Mouse (Mus musculus) urinary bladder, adult 2 months (tissue): ENCODE measurements around the gene Ube2g1. TPM values are rescaled to one million over a fixed set of nuclear protein-coding genes. Genes with fewer than 3 reads are reported as not detected.
"Not testable (repeated sequence)": the region's sequence is repeated elsewhere in the genome, so short reads cannot be mapped to it uniquely, and the experiment has no call there.

Experiments used
- DNase-seq: peaks from one replicate; pipeline ENCODE4 v3.0.0; 2022; ENCODE audit warnings: low spot score
- polyA plus RNA-seq: library from polyadenylated mRNA; depleted of rRNA; stranded (reverse); fragments of >200 nt; gene quantifications from 2 replicates; pipeline ENCODE4 v1.2.3, GENCODE M21; 2012

The Ube2g1 gene
- polyA plus RNA-seq, 1 experiment = 32.1 TPM

DNA sequence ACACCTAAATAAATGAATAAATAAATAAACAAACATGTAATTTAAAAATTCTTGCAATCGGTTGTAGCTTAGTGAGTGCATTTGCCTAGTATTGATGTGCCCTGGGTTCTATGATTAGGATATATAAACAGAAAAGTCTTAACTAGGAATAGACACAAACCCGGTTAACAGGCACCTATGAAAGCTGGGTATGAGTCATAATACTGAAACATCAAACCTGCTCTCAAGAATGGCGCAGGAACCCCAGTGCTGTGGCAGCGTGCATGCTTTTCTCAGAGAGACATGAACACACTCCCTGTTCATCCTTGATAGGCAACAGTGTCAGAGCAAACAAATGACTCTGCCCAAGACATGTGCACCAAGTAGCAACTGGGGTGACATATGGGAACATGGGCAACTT, 9.3 kb upstream of the Ube2g1 start:
- no peak for DNase-seq

DNA sequence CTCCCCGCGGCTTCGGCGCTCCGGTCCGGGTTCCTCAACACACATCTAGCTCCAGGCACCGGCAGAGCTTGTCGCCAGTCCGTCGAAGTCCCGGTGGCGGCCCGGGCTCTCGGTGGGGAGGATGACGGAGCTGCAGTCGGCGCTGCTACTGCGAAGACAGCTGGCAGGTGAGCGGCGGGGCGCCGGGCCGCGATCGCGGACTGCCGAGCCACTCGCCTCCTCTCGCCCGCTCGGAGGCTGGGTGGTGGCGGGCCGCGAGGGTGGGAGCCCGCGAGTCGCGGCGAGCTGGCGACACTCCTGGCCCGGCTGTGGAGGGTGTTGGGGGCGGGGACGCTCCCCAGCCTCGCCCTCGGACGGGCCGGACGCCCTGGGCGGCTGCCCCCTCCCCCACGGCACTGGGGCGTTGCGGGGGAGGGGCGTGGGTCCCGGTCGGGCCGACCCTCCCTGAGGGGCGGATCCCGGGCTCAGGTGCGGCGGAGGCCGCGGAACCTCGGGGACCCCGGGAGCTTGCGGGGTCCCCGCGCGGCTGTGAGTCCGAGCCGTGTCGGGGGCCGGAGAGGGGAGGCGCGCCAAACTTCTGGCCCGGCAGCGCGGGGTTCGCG, 487 bp downstream of the Ube2g1 start:
- DNase-seq = peak; percentile 83

DNA sequence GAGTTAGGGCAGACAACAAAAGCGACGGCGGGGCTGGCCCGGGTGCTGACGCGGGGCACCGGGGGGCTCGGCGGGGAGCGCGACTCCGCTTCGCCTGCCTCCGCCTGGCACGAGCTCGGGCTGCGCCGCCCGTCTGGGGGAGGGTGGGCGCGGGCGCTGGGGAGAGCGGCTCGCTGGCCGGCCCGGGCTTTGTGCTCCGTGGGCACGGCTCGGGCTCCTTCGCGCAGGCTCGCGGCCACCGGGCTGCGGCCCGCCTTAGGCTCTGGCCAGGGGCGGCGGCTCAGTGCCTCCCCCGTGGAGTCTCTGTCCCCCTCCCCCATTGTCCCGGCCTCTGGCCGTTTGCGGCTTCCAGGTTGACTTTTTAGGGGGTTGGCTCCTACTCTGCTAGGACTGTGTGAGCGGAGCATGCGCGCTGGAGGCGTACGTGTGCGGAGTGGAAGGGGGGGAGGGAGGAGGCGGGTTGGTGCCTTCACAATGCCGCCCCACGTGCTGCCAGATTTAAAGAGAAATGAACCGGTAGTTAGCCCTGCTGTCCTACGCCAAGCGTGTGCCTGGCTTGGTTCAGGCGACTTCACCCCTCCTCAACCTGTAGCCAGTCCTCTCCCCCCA, 1.1 kb downstream of the Ube2g1 start:
- DNase-seq = peak; percentile 83

DNA sequence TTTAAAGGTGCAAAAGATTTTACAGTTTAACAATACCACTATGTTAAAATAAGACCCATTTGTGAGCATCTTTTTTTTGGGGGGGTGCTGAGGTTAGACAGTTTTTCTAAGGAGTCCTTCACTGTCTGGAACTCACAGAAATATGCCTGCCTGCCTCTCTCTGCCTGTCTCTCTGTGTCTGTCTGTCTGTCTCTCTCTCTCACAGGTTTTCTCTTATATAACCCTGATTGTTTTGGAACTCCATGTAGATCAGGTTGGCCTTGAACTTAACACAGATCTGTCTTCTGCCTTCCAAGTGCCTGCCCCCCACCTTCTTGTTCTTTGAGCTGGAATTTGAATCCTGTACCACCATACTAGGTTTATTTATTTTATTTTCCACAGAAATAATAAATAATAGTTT, 2.2 kb downstream of the Ube2g1 start:
- no peak for DNase-seq

DNA sequence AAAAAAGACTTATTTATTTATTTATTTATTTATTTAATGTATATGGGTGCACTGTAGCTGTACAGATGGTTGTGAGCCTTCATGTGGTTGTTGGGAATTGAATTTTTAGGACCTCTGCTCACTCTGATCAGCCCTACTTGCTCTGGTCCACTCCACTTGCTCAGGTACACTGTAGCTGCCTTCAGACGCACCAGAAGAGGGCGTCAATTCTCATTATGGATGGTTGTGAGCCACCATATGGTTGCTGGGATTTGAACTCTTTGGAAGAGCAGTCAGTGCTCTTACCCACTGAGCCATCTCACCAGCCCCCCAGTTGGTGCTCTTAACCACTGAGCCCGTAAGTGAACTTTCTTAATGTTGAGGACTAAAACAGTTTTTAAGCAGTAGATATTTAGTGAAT, 7.3 kb downstream of the Ube2g1 start:
- DNase-seq = not testable (repeated sequence)

DNA sequence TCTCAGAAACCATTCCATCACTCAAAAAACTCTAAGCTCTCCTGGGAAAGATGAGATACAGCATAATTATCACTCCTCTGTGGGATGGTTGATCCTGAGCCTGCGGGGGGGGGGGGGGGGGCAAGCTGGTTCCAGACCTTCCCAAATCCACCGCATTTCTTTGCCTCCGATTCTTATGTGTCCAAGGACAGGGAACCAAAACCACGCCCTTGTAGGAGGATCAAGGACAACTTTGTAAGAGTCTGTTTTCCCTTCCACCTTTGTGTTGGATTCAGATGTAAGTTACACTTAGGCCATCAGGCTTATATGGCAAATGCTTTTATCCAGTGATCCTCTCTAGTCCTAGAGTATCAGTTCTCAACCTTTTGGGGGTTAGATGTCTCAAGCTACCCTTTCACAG, 8.8 kb downstream of the Ube2g1 start:
- no peak for DNase-seq

DNA sequence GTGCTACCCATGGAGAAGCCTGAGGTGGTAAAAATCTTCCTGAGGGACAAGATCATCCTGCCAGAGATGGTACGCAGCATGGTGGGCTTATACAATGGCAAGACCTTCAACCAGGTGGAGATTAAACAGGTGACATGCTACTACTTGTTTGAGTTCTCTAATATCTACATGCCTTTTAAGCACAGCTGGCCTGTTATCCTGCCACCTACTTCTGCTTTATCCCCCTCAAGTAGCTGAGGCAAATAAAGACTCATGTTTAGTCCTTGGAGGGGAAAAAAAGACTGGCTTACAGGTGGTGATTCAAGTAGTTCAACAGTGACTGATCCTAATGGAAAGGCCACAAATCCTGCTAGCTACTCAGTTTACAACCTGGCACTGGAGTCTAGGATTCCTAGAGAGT, 11.4 kb downstream of the Ube2g1 start:
- DNase-seq = no peak

DNA sequence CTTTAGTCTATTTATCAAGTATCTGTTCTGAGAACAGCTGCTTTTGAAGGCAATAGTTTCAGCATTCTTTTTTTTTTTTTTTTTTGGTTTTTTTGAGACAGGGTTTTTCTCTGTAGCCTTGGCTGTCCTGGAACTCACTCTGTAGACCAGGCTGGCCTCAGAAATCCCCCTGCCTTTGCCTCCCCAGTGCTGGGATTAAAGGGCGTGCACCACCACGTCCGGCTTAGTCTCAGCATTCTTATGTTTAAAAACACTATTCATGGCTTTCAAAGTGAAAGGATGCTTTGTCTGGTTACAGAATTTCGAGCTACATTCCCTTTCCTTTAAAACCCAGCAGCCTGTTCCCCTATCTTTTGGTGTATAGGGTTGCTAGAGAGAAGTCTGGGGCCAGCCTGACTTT, 35.6 kb downstream of the Ube2g1 start:
- DNase-seq = no peak

DNA sequence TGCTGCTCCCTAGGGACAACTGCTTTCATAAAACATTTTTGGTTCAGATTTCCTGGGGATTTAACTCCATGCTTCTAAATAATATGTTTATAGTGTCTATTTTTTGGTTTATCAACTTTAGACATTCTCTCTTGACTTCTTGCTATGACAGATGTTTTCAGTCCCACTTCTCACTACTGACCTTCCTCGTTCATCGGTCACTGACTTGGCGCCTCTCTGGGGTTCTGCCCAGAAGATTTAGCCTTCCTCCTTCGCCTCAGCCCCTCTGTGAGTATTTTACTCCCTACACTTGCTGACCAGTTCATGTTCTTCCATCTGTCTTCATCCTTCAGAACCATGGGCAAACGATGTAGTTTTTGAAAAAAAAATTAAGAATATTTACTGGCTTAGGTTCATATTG, 38.3 kb downstream of the Ube2g1 start:
- no peak for DNase-seq

DNA sequence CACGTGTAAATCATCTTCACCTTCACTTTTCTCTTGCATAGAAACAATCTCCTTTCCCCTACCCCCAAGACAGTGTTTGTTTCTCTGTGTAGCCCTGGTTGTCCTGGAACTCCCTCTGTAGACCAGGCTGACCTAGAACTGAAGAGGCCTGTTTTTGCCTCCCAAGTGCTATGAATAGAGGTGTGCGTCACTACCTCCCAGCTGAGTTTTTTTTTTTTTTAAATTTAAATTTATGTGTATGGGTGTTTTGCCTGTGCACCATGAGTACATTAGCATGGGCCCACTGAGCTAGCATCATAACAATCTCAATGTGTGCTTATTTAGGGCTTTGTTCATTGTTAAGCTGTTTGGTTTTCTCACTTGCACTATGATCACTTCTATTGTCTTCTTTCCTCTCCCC, 43.3 kb downstream of the Ube2g1 start:
- DNase-seq = no peak

DNA sequence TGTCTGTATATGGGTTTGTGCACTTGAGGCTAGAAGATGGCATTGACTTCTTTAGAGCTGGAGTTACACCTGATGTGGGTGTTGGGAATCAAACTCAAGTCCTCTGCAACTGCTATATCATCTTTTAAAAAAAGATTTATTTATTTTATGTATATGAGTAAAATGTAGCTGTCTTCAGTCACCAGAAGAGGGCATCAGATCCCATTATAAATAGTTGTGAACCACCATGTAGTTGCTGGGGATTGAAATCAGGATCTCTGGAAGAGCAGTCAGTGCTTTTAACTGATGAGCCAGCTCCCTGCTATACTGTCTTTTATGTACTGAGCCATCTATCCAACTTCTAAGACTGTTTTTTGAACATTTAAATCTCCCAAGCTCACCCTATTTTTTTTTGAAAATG, 52.8 kb downstream of the Ube2g1 start:
- DNase-seq = no peak

DNA sequence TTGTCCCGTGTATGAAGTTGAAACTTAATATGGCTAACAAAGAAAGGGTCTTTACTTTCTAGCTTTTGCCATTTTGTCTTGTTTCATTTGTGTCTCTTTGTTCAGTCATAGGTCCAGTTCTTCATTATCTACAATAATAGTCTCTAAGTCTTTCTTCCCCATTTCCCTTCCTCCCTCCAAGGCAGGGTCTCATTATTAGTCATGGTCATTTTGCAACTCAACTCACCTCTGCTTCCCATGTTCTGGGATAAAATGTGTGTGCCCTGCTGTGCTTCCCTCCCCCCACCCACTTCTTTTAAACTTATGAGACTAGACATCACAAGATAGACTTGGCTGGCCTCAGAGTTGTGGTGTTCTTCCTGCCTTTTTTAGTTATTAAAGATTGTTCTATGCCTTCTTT, 53.3 kb downstream of the Ube2g1 start:
- DNase-seq = no peak

DNA sequence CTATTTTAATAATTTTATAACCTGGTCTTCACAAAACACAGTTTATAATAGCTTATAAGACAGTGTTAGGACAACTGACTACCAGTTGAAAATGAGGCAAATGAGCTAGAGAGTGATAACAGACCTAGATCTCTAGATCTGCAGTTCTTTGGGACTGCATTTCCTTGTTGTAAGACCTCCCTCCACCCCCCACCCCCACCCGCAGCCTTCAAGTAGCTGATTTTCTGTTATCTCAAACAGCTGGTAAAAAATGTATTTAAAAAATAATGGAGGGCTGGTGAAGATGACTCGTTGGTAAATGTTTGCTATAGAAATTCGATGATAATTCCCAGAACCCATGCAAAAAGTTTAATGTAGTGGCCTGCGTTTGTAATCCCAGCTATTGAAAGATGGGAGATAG, 57.6 kb downstream of the Ube2g1 start:
- DNase-seq = no peak

DNA sequence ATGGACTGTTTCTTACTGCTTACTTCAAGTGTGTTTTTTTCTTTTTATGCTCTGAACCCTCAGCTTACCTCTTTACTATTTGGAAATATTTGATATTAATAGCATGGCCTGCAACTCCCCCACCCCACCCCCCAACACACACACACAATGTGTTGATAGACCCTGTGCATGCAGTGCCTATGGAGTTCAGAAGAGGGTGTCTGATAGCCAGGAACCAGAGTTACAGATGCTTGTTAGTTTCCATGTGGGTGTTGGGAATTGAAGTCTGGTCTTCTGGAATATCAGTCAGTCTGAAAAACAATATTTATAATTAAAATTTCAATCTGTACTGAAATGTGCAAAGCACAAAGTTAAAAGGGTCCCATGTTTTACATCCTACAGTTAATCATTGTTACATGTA, 63.6 kb downstream of the Ube2g1 start:
- no peak for DNase-seq

DNA sequence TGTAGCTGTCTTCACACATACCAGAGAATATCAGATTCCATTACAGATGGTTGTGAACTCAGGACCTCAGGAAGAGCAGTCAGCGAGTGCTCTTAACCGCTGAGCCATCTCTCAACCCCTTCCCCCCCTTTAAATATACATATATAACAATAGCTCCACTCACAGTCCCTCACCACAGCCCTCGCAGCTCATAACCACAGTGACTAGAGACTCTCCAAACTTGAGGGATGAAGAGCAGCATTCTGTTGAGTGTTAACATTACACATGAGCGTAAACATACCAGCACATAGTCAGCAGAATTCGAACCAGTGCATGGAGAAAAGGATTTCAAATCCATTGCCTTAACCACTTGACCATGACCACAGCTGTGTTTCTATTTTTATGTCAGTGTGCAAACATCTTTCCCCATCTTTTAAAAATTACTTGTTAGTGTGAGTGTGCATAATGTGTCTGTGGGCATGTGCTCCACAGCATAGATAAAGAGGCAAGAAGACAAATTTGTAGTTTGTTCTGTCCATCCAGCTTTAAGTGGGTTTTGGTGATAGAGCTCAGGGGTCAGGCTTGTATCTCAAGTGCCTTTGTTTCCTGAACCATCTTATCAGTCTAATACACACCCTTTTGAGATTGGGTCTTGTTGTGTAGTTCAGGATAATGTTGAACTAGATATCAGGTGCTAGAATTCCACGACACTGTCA, 64.4 kb downstream of the Ube2g1 start:
- no peak for DNase-seq

DNA sequence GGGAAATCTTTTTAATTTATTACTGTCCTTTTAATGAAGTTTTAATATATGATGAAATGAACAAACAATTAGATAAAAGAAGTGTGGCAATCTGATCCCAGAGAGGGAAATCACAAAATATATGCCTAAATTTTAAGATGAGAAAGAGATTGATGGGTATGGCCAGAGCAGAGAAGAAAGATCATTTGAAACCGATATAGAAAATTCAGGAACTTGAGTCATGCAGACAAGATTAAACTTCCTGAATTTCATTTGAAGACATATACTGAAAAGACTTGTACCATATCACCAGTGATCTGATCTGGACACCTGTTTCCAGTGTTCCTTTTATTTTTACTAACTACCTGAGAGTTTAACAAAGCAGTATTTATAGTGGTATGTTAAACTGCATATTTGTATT, 65.4 kb downstream of the Ube2g1 start:
- DNase-seq = no peak

DNA sequence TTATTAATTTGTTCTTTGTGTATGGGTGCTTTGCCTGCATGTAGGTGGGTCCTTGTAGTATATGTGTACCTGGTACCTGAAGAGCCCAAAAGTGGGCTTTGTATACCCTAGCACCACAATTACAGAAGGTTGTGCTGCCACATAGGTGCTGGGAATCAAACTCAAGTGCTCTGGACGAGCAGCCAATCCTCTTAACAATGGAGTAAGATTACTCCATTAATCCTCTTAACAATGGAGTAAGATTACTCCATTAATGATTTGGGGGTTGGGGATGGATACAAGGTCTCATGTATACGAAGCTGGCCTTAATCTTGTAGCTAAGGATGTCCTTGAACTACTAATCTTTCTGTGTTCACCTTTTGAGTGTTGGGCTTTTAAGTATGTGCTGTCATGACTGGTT, 68.2 kb downstream of the Ube2g1 start:
- no peak for DNase-seq

DNA sequence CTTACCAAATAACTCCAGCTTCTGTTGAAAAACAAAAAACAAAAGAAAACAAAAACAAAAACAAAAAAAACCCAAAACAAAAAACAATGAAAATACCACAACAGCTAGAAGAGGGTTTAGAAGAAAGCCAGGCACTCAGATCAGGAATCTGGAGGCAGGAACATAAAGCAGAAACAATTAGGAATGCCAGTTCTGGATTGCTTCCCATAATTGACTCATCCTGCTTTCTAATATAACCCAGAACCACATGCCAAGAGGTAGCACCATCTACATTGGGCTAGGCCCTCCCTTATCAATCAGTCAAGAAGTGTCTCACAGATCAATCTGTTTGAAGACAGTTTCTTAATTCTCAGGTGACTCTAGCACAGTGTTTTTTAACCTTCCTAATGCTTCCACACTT, 73.6 kb downstream of the Ube2g1 start:
- no peak for DNase-seq

DNA sequence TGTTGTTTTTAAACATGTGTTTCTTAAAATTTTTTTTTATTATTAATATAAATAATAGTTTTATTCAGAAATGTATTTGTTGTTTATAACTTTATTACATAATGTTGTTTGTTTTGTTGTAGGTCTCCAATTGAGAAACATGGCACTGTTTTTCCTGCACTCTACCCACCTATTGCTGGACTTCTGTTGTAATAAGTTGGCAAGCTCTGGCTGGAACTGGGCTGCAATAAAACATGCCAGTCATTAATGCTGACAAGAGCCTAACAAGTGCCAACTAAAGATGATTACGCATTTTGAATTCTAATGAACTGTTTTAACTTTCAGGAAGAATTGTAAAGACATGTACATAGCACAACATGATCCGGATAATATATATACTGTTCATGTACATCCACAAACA, 76.3 kb downstream of the Ube2g1 start:
- DNase-seq = no peak

DNA sequence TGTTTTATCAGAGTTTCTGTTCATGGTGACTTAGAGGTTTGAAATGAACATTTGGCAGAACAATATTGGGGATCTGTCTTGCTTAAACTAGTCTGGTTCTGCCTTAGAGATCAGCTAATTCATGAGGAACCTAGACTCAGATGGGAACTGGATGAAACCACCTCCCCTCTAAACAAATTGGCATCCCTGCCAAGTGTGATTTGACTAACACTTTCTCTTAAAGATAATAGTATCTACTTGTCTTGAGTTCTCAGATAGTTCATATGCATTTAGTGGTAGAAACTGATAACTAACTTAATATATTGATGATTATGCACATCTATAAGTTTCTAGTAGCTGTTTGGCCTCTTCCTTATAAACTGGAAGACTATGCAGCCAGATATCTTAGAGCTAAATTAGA, 79.6 kb downstream of the Ube2g1 start:
- DNase-seq = no peak

DNA sequence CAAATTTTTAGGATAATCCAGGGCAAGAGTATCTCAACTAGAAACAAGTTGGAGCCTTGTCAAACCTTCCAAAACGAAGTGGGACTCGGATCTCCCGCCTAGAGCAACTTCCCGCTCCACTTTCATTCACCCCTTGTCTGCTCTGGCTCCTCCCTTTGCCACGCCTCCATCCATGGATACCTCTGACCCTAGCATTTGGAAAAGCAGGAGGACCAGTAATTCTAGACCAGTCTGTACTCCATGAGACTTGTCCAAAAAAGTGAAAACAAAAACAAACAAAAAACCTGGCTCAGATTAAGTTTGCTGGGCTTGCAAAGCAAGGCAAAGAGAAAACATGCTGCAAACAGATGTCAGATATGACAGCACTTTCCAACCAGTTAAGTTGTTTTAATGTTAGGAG, 81.2 kb downstream of the Ube2g1 start:
- no peak for DNase-seq

DNA sequence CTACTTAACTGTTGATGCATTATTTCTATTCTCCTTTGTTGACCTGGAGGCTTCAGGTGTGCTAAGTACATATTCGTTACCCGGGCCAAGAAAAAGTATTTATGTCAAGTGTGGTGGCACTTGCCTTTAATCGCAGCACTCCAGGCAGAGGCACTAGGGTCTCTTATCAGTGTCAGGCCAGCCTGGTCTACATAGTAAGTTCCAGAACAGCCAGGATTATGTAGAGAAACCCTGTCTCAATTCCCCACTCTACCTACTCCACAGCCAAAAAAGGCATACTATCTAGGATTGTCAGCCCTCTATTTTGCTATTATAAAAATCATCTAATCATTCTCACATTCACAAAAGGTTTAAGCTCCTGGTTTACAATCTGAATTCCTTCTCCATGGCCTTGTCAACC, 82.0 kb downstream of the Ube2g1 start:
- no peak for DNase-seq
